Mouse (Mus musculus): Measurements from ENCODE around the gene Cand1.

The Cand1 gene

GRCm38 (mm10) chr10:119206309-119206932 lies 33.4 kb downstream of the Cand1 start:
- DNase-seq = no peak

DNA sequence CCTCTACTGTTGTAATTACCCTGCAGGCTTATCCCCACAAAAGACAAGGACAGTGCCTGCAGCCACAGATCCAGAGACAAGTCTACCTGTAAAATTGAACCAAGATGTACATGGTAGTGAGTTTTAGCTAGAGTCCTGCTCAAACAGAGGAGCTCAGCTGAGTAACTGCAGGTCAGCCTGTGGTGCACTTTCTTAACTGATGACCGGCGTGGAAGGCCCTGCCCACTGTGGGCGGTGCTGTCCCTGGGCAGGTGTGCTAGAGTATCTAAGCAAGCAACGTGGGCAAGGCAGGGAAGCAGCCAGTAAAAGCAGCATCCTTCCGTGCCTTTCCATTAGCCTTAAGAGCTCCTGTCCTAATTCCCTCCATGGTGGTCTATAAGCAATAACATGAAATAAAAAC lies 34.6 kb downstream of the Cand1 start:
- DNase-seq = no peak

- no peak for DNase-seq
Measured at GRCm38 (mm10) chr10:119204334-119204946, 35.4 kb downstream of the Cand1 start.

DNA sequence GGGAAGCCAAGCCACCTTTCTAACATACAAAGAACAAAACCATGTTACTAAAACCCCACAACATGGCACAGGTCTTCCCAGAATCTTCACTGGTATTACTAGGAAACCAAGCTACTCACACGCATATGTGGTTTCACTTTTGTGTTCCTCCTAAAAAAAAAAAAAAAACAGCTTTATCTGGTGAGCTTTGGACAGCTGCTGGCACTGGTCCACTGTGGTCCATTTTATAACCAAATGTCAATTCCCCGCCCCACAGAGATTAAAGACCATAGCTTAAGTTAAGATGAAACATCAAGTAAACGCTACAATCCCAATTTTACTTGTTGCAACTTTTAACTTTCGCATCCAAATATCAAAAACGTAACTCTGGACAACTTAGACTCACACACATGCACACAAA lies 40.0 kb downstream of the Cand1 start:
- DNase-seq = no peak

DNA sequence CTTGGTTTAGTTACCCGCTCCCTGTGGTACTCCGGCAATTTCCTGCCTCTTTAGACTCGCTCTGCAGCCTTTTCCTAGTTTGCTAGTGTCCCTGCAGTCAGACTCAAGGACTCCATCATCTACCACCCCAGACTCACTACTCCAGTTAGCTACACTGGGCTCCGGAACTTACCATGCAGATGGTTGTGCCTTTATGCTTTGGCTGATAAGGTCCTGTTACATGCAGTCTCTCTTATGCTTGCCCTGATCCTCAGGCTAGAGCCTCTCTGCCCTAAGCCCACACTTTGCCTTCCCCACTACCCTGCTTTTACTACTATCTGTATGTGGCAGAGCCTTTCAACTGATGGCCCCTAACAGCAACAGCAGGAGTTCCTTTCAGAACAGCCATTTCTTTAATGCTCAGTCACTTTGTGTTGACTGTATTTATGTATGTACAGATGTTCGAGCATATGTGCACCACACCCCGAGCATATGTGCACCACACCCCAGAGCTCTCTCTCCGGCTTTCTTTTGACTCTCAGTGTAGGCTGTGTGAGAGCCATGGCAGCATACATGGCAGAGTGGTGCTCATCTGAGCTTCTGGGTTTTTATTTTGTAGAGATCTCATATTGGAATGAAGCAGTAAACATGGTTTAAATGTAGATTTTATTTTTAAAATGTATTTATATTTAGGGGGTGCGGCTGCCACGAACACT lies 41.5 kb downstream of the Cand1 start:
- DNase-seq = no peak

GRCm38 (mm10) chr10:119197621-119198150 lies 42.2 kb downstream of the Cand1 start:
- no peak for DNase-seq

- DNase-seq = no peak
Measured at GRCm38 (mm10) chr10:119192598-119193372, 47.1 kb downstream of the Cand1 start.

- DNase-seq = no peak
Measured at GRCm38 (mm10) chr10:119187720-119188119, 52.1 kb downstream of the Cand1 start.

DNA sequence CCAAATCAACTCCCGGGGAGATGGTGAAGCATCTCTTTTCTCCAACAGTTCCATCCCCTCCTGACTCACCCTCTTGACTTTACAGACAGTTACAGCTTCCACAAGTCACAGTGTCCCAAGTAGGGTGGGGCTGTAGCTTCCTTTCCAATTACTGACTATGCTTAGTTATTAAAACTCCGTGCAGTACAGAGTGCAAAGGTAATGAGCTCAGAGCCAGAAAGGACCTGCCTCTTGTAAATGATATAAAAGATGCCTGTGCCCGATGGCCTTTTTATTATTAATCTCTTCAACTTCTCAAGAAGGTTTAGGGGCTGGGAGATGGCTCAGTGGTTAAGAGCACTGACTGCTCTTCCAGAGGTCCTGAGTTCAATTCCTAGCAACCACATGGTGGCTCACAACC lies 70.2 kb downstream of the Cand1 start:
- no peak for DNase-seq

- DNase-seq = no peak
Measured at GRCm38 (mm10) chr10:119169237-119169636, 70.6 kb downstream of the Cand1 start.

- DNase-seq = no peak
Measured at GRCm38 (mm10) chr10:119168791-119169190, 71.1 kb downstream of the Cand1 start.

DNA sequence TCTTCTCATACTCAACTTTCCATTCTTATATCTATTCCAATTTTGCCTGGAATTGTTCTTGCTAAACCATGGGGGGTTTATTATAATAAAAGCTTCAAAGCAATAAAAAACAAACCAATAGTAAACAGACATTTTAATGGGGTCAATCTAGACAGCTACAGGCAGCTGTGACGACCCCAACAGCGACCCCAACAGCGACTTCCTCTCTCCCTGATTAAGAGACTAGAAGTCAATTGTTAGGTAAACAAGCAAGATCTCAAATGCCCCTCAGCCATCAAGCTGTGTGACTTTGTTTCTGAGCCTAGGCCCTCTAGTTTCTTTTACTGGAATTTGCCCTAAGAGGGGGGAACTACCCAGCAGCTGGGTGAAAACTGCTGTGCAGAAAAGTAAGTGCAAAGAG lies 72.0 kb downstream of the Cand1 start:
- no peak for DNase-seq

DNA sequence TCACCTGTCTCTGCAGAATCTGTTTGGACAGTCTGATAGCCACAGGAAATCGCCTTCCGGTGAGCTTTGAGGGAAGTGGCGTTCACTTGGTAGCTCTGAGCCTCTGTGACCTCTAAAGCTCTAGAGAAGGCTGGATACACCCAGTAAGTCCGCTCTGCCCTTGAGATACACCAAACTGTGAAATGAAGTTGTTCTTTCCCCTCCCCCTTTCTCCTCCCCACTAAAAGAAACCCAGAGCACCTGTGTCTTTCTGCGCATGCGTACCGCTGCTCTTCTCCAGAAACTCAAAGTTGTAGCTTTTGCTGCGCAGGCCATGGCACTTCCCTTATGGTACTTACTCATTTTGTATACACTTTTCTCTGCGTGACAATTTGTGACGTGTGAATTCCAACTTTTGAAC lies 74.8 kb downstream of the Cand1 start:
- DNase-seq = no peak

DNA sequence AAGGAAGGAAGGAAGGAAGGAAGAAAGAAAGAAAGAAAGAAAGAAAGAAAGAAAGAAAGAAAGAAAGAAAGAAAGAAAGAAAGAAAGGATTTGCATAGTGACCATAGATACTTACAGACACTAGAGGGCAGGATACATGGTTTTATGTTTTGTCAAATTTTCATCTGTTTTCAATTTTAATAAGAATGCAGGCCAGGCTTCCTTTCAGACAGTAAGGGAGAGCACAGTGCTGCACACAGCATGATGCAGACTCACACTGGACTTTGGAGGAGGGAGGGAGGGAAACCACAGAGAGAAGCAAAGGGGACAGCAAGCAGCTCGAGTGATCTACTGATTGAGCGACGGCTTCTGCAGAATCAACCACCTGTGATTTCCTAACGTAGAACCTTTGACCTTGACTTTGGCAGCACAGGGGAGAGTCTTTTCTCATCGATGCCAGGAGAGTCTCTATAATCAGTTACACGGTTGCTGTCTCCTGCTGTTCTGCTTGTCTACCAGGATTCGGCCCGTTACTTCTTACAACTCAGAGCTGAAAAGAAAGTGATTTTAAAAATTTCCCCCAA lies 78.0 kb downstream of the Cand1 start:
- no peak for DNase-seq

DNA sequence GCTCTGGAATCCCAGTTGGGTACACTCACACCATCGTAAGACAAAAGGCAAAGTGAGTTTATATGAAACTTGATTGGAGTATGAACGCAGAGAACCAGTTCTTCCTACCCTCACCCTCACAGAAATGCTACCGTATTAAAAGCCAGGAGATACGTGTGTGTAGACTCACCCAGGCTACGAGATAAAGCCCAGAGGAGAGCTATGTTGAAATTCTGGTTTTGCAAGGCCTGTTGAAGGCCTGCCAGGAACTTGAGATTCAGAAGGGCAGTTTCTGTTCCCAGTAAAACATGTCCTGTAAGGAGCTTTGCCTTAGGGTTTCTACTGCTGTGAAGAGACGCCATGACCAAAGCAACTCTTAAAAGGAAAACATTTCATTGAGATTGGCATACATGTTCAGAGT lies 79.7 kb downstream of the Cand1 start:
- DNase-seq = no peak

GRCm38 (mm10) chr10:119149261-119149660 lies 90.6 kb downstream of the Cand1 start:
- no peak for DNase-seq

All from cerebellum, postnatal 36 days (tissue).